Mouse (Mus musculus): ENCODE measurements at regions not wholly inside any gene's neighbourhood (a gene's known extent, or its start where the extent isn't known, plus 50 kb on each side); places are given as distances from the start of the nearest gene placed in this dataset.

DNA sequence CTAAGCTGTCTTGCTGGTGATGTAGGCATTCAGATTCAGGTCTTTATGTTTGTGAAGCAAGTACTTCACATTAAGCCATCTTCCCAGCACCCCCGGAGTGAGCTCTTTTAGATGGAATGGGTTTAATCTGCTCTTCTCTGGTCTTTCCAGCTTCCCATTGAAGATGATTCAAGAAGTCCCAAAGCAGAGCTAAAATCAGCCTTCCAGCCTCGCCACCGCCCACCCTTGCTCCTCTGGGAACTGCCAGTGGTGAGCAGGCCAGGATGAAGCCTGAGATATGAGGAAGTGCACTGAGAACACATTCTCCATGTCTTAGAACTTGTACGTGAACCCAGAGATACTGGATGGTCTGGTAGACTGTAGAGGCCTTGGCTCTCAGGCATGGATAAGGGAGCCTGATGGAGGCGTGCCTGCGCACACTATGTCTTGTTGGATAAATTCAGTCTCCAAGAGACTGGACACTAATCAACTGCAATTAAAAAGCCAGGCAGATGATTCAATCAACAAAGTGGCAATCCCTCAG, 51.3 kb upstream of the Mrtfb start:
- H3K9ac ChIP-seq (ENCODE audit: low read length) = no peak overlapping the region
- H3K4me1 ChIP-seq (ENCODE audit: control insufficient read depth, insufficient read depth, low read length) = no peaks in the 10 kb centered on the region
- no peak overlapping the region for H3K4me3 ChIP-seq (ENCODE audit: low read depth, low read length)
- no peak for ATAC-seq (ENCODE audit: insufficient read depth, low FRiP score, low TSS enrichment)
- 90% methylated on average over 6 of the region's 6 CpGs for WGBS
- no peak overlapping the region for H3K27ac ChIP-seq (ENCODE audit: low read depth, low read length)
- no peaks in the 10 kb centered on the region for H3K9me3 ChIP-seq (ENCODE audit: control insufficient read depth, low read length)
- no peaks in the 10 kb centered on the region for H3K27me3 ChIP-seq (ENCODE audit: control insufficient read depth, insufficient read depth, low read length)
- no peak overlapping the region for H3K4me2 ChIP-seq (ENCODE audit: low read depth)
- H3K36me3 ChIP-seq (ENCODE audit: control insufficient read depth, insufficient read depth, low read length) = no peaks in the 10 kb centered on the region
- no peak for DNase-seq (ENCODE audit: low spot score)

DNA sequence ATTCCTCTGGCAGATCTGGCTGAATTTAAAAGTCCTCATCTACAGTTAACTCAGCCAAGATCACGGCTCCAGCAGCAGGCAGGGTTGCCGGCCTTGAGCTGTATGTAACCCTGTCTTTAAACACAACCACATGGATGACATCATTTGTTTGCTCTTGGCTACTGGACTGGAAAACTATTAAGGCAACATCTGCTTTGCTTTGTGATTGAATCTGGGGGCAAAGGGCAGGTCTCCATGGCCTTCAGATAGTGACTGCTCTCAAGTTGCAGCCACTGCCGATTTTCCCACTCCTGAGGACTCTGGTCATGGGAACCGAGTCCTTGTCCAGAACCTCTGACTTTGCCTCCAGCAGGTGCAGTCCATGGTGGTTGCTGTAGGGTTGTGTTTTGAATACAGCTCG, 50.4 kb upstream of the Mrtfb start:
- Histone ChIP-seq H3K9me3 (ENCODE audit: control insufficient read depth, low read length) (no peaks in the 10 kb centered on the region), H3K4me2 (ENCODE audit: low read depth) (no peak overlapping the region), H3K4me3 (ENCODE audit: low read depth, low read length) (no peak overlapping the region), H3K27me3 (ENCODE audit: control insufficient read depth, insufficient read depth, low read length) (no peaks in the 10 kb centered on the region), H3K9ac (ENCODE audit: low read length) (no peak overlapping the region), H3K4me1 (ENCODE audit: control insufficient read depth, insufficient read depth, low read length) (no peaks in the 10 kb centered on the region), H3K36me3 (ENCODE audit: control insufficient read depth, insufficient read depth, low read length) (no peaks in the 10 kb centered on the region), H3K27ac (ENCODE audit: low read depth, low read length) (no peak overlapping the region)
- 42% methylated on average over 5 of the region's 5 CpGs for WGBS
- ATAC-seq (ENCODE audit: insufficient read depth, low FRiP score, low TSS enrichment) (no peak), DNase-seq (ENCODE audit: low spot score) (peak; percentile 33)
